Mouse (Mus musculus): ENCODE data around the gene Tulp4. TPM values are rescaled to one million over a fixed set of nuclear protein-coding genes. Genes with fewer than 3 reads are reported as not detected.
"Not testable (repeated sequence)": the region's sequence is repeated elsewhere in the genome, so short reads cannot be mapped to it uniquely, and the experiment has no call there.

Gene Tulp4
- polyA plus RNA-seq, 1 experiment from 2014 or later = 177 TPM

DNA sequence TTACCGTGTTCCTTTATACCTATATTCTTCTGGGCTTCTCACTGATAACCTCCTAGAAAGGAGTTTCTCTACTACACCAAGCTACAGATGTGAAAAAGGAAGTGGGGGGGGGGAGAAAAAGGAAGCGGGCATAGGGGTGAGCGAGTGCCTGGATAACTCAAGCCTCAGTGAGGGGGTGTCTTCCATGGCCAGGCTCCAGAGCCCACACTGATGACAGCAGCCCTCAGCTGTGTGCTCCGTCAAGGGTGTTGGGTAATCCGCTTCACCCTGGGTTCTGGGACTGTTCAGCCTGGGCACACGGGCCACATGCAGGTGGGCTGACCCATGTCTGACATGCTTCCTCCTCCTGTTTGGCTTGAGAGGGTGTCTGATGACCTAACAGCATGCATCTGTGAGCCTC lies 165.7 kb downstream of the Tulp4 start:
- 83% methylated on average over 6 of the region's 6 CpGs for WGBS
- H3K4me1 ChIP-seq (replicated peaks; ENCODE audit: control insufficient read depth, insufficient read depth, low read length); DNase-seq (ENCODE audit: low spot score): not testable (repeated sequence)

DNA sequence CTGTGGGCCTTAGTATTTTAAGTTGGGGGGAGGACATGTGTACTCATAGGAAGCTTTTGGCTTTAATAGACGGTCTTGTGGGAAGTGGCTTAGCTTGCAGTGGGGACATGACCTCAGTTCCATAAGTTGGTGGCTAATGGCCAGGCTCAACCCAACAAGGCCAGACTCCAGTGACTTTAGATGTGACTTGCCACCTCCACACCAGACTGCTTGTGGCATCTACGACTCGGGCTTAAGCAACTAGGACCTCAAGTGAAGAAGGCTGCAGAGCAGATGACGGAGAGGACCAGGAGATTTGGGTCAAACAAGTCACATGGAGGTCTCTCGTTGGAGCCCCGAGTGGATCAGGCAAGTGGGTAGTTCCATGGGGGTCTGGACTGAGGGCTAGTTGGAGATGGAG lies 168.5 kb downstream of the Tulp4 start:
- 96% methylated on average over 4 of the region's 6 CpGs for WGBS
- not testable (repeated sequence) for H3K4me3 ChIP-seq (replicated peaks; ENCODE audit: low read length); H3K9ac ChIP-seq; H3K4me2 ChIP-seq (replicated peaks); H3K9me3 ChIP-seq (ENCODE audit: control insufficient read depth, low read length); H3K4me1 ChIP-seq (replicated peaks; ENCODE audit: control insufficient read depth, insufficient read depth, low read length); DNase-seq (ENCODE audit: low spot score); ATAC-seq (ENCODE audit: low FRiP score); H3K36me3 ChIP-seq (replicated peaks; ENCODE audit: control insufficient read depth, insufficient read depth); H3K27me3 ChIP-seq (ENCODE audit: control insufficient read depth, insufficient read depth, low read length); H3K27ac ChIP-seq

More for the DNA sequence above, 165.7 kb downstream of the Tulp4 start:
- H3K4me2 ChIP-seq (replicated peaks); H3K9me3 ChIP-seq (ENCODE audit: control insufficient read depth, low read length); H3K36me3 ChIP-seq (replicated peaks; ENCODE audit: control insufficient read depth, insufficient read depth); ATAC-seq (ENCODE audit: low FRiP score); H3K4me3 ChIP-seq (replicated peaks; ENCODE audit: low read length); H3K9ac ChIP-seq; H3K27ac ChIP-seq; H3K27me3 ChIP-seq (ENCODE audit: control insufficient read depth, insufficient read depth, low read length): not testable (repeated sequence)

DNA sequence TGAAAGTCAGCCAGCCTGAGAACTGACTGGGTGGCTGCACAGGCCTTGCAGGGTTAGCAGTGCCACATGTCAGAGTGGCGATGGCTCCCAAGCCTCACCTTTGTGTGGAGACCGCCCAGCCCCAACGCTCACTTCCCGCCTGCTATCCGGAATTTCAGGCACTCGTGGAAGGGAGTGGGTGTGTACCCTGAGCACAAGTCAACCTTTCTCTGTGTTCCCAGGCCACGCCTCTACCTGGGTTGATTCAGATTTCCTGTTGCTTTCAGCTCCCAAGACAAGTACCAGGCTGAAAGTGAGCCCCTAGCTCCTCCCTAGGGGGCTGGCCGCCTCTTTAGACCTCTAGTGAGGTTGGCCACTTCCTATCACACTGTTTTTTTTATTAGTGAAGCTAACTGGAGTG lies 173.0 kb downstream of the Tulp4 start:
- H3K9me3 ChIP-seq (ENCODE audit: control insufficient read depth, low read length); H3K4me2 ChIP-seq (replicated peaks); H3K27ac ChIP-seq; H3K9ac ChIP-seq; H3K27me3 ChIP-seq (ENCODE audit: control insufficient read depth, insufficient read depth, low read length); ATAC-seq (ENCODE audit: low FRiP score); H3K4me3 ChIP-seq (replicated peaks; ENCODE audit: low read length); H3K36me3 ChIP-seq (replicated peaks; ENCODE audit: control insufficient read depth, insufficient read depth); DNase-seq (ENCODE audit: low spot score); H3K4me1 ChIP-seq (replicated peaks; ENCODE audit: control insufficient read depth, insufficient read depth, low read length): not testable (repeated sequence)
- WGBS = 71% methylated on average over 8 of the region's 8 CpGs

DNA sequence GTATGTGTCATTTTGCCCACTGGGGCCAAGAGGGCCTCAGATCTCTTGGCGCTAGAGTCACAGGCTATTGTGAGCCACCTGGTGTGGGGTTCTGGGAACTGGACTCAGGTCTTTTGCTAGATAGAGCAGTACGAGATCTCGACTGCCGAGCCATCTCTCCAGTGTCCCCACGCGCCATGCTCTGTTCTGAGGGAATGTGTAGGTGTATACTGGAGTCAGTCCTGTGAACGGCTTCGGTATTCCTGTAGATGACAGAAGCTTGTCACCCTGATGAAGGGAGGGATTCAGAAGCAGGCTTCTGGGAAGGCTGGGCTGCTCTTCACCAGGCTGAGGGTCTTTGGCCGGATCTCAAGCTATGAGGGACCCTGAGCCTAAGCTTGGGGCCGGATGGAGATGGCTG lies 173.5 kb downstream of the Tulp4 start:
- WGBS = 89% methylated on average over 6 of the region's 10 CpGs
- not testable (repeated sequence) for ATAC-seq (ENCODE audit: low FRiP score); H3K9ac ChIP-seq; H3K4me1 ChIP-seq (replicated peaks; ENCODE audit: control insufficient read depth, insufficient read depth, low read length); H3K4me2 ChIP-seq (replicated peaks); H3K27me3 ChIP-seq (ENCODE audit: control insufficient read depth, insufficient read depth, low read length); H3K9me3 ChIP-seq (ENCODE audit: control insufficient read depth, low read length); H3K36me3 ChIP-seq (replicated peaks; ENCODE audit: control insufficient read depth, insufficient read depth); H3K27ac ChIP-seq; H3K4me3 ChIP-seq (replicated peaks; ENCODE audit: low read length); DNase-seq (ENCODE audit: low spot score)

DNA sequence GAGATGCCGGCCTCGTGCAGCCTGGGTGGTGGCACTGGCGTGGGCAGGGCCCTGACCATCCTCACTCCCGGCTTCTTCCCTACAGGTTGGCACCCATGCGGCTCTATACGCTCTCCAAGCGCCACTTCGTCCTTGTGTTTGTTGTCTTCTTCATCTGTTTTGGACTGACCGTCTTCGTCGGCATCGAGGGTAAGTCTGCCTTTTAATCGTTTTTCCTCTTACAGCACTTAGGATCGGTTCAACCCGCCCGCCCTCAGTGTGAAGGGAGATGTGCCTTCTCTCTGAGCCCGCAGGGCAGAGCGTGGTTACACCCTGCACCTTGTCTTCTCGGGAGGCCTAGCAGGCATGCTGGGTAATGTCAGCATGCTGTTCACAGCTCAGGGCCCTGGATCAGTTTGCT lies 174.3 kb downstream of the Tulp4 start:
- not testable (repeated sequence) for H3K36me3 ChIP-seq (replicated peaks; ENCODE audit: control insufficient read depth, insufficient read depth); H3K4me1 ChIP-seq (replicated peaks; ENCODE audit: control insufficient read depth, insufficient read depth, low read length); H3K4me2 ChIP-seq (replicated peaks); H3K27ac ChIP-seq; H3K9me3 ChIP-seq (ENCODE audit: control insufficient read depth, low read length); DNase-seq (ENCODE audit: low spot score); ATAC-seq (ENCODE audit: low FRiP score); H3K9ac ChIP-seq; H3K4me3 ChIP-seq (replicated peaks; ENCODE audit: low read length); H3K27me3 ChIP-seq (ENCODE audit: control insufficient read depth, insufficient read depth, low read length)
- WGBS = 95% methylated on average over 17 of the region's 19 CpGs

DNA sequence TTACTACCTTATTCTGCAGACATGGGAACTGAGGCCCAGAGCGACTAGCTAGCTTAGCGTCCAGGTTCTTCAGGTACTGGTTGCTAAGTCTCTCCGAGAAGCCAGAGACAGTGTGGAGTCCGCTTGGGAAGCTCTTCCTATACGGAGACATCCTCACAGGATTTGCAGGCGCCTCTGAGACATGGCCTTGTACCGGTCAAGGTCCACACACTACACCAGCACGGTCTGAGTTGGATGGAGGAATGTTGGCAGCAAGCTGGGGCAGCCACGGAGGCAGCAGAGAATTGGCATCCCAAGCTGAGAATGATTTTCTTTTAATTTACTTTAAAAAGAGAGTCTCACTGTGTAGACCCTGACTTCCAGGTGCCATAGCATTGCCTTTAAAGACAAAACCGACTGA lies 176.9 kb downstream of the Tulp4 start:
- not testable (repeated sequence) for ATAC-seq (ENCODE audit: low FRiP score); H3K27ac ChIP-seq; DNase-seq (ENCODE audit: low spot score); H3K4me2 ChIP-seq (replicated peaks); H3K27me3 ChIP-seq (ENCODE audit: control insufficient read depth, insufficient read depth, low read length); H3K4me3 ChIP-seq (replicated peaks; ENCODE audit: low read length); H3K36me3 ChIP-seq (replicated peaks; ENCODE audit: control insufficient read depth, insufficient read depth); H3K9ac ChIP-seq; H3K4me1 ChIP-seq (replicated peaks; ENCODE audit: control insufficient read depth, insufficient read depth, low read length); H3K9me3 ChIP-seq (ENCODE audit: control insufficient read depth, low read length)
- WGBS = 96% methylated on average over 7 of the region's 10 CpGs

DNA sequence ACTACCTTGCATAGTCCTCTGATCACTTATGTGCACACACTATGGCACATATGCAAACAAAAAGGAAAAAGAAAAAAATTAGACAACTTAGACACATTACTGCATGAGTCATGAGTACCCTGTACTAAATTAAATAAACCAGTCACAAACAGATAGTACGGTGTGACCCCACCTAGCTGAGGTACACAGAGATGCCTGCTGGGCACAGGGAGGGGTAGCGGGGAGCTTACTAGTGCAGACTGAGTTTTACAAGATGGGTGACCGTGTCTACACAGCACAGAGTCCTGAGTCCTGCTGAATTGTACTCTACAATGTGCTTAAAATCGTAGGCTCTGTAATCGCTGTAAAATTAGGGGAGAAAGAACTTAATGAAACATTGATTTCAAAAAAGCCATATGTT lies 179.9 kb downstream of the Tulp4 start:
- not testable (repeated sequence) for H3K27me3 ChIP-seq (ENCODE audit: control insufficient read depth, insufficient read depth, low read length); H3K4me2 ChIP-seq (replicated peaks); ATAC-seq (ENCODE audit: low FRiP score); H3K9ac ChIP-seq; H3K27ac ChIP-seq; H3K4me1 ChIP-seq (replicated peaks; ENCODE audit: control insufficient read depth, insufficient read depth, low read length); H3K36me3 ChIP-seq (replicated peaks; ENCODE audit: control insufficient read depth, insufficient read depth); DNase-seq (ENCODE audit: low spot score); H3K4me3 ChIP-seq (replicated peaks; ENCODE audit: low read length); H3K9me3 ChIP-seq (ENCODE audit: control insufficient read depth, low read length)
- WGBS = 94% methylated on average over 5 of the region's 5 CpGs

DNA sequence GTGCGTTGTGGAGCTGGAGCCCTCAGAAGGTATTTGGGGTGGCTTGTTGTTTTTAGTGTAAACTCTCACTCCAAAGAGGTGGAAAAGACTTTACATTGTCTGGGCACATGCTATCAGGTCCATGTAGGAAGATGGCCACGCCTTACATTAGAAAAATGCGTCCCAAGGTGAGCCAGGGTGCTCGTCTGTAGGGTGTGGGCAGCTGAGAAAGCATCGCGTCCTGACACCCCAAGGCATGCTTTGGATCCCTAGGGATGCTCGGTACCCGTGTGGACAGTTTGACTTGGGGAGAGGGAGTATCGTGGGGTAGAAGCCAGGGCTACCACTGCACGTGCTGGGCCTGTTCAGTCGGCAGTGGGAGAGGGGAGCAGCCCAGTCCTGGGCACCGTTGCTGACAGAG lies 182.8 kb downstream of the Tulp4 start:
- not testable (repeated sequence) for H3K27ac ChIP-seq; H3K4me2 ChIP-seq (replicated peaks); H3K9me3 ChIP-seq (ENCODE audit: control insufficient read depth, low read length); ATAC-seq (ENCODE audit: low FRiP score); H3K36me3 ChIP-seq (replicated peaks; ENCODE audit: control insufficient read depth, insufficient read depth); H3K27me3 ChIP-seq (ENCODE audit: control insufficient read depth, insufficient read depth, low read length); H3K4me1 ChIP-seq (replicated peaks; ENCODE audit: control insufficient read depth, insufficient read depth, low read length); DNase-seq (ENCODE audit: low spot score); H3K9ac ChIP-seq; H3K4me3 ChIP-seq (replicated peaks; ENCODE audit: low read length)
- 95% methylated on average over 9 of the region's 12 CpGs for WGBS

DNA sequence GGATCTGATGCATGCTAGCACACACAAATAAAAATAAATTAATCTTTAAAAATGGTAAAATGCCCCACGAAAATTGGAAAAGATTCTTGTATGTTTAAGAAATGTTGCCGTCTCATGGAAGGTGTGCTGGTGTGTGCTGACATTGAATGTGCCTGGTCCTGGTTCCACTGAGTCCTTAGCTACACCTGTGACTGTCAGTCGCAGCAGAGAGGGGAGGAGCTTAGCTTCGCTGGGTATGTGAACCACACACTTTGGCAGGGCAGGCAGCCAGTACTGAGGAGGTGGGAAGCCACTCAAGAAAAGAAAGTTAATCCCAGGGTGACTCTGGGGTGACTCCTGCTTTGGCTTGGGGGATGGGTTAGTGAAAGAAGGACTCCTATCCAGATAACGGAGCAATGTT lies 187.6 kb downstream of the Tulp4 start:
- not testable (repeated sequence) for H3K36me3 ChIP-seq (replicated peaks; ENCODE audit: control insufficient read depth, insufficient read depth); ATAC-seq (ENCODE audit: low FRiP score); H3K4me3 ChIP-seq (replicated peaks; ENCODE audit: low read length); H3K9ac ChIP-seq; DNase-seq (ENCODE audit: low spot score); H3K27me3 ChIP-seq (ENCODE audit: control insufficient read depth, insufficient read depth, low read length); H3K4me2 ChIP-seq (replicated peaks); H3K4me1 ChIP-seq (replicated peaks; ENCODE audit: control insufficient read depth, insufficient read depth, low read length); H3K27ac ChIP-seq; H3K9me3 ChIP-seq (ENCODE audit: control insufficient read depth, low read length)
- no CpG with 5 or more reads among the region's 5 CpGs for WGBS

DNA sequence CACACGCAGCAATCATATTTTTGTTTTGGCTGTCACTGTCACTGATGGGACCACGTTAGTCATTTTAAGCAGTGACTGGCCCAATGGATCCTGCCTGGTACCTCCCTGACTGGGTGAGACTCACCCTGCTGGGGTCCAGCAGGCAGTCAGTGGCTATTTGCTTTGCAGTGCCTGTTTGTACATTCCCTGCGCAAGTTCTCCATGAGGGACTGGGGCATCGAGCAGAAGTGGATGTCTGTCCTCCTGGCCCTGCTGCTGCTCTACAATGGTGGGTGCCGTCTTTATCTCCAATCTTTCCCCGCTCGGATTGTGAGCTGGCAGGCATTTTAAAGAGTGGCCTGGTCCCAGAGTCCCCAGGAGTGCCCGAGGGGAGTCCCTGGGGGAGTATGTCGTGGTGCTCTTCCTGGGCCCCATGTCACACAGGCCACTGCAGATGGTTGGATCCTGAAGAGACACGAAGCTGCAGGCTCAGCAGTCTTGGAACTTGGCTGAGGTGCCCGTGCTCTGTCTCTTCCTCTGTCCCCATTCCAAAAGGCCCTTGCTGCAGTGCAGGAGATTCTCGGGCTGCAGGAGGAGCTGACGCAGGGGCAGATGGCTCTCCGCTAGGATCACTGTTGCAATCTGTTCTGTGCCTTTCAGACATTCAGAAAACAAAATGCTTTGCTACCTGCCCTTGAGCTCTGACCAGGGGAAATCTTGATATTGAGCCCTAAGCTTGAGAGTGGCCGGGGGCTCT lies 191.0 kb downstream of the Tulp4 start:
- not testable (repeated sequence) for H3K27ac ChIP-seq; H3K9ac ChIP-seq; H3K27me3 ChIP-seq (ENCODE audit: control insufficient read depth, insufficient read depth, low read length); H3K36me3 ChIP-seq (replicated peaks; ENCODE audit: control insufficient read depth, insufficient read depth); DNase-seq (ENCODE audit: low spot score); H3K9me3 ChIP-seq (ENCODE audit: control insufficient read depth, low read length); H3K4me2 ChIP-seq (replicated peaks); H3K4me1 ChIP-seq (replicated peaks; ENCODE audit: control insufficient read depth, insufficient read depth, low read length); H3K4me3 ChIP-seq (replicated peaks; ENCODE audit: low read length); ATAC-seq (ENCODE audit: low FRiP score)
- 89% methylated on average over 9 of the region's 15 CpGs for WGBS

Measured in hindbrain, embryonic 14.5 days (tissue).